Mouse (Mus musculus) monocyte, adult 5-6 weeks (primary cell): ENCODE results near the gene Surf1. TPM values are rescaled to one million over a fixed set of nuclear protein-coding genes. Genes with fewer than 3 reads are reported as not detected.
A peak's percentile ranks its signal among the peaks of the same experiment; 100 is the strongest.

Experiments
- ATAC-seq: fragments of 153-309, 156-312 bp; replicated peaks from 2 replicates; pipeline ENCODE4 v1.8.0; 2017; ENCODE audit warnings: mild to moderate bottlenecking; ENCODE audit not compliant: low TSS enrichment, insufficient number of reproducible peaks, severe bottlenecking, poor library complexity, low FRiP score
- total RNA-seq: library from RNA; stranded (forward); fragments of 200-1000, 200-491, 200-594 nt; gene quantifications from 3 replicates; pipeline ENCODE4 v1.2.3, GENCODE M21; 2017

The Surf1 gene
- total RNA-seq, 1 experiment from 2014 or later, result 60.1 TPM

GRCm38 (mm10) chr2:26932473-26933303, 16.4 kb upstream of the Surf1 start:
- ATAC-seq, result no peak

GRCm38 (mm10) chr2:26930390-26930789, 14.1 kb upstream of the Surf1 start:
- ATAC-seq, result peak; percentile 32; the same call in 1 of the 2 replicates

- no peak for ATAC-seq
Measured at GRCm38 (mm10) chr2:26927745-26928476, 11.6 kb upstream of the Surf1 start.

GRCm38 (mm10) chr2:26921784-26922183, 5.5 kb upstream of the Surf1 start:
- no peak for ATAC-seq

GRCm38 (mm10) chr2:26920190-26920855, 4.0 kb upstream of the Surf1 start:
- ATAC-seq, result no peak

GRCm38 (mm10) chr2:26919684-26920083, 3.4 kb upstream of the Surf1 start:
- ATAC-seq, result no peak

GRCm38 (mm10) chr2:26916738-26917137, 408 bp upstream of the Surf1 start:
- ATAC-seq, result peak; percentile 13; the same call in 1 of the 2 replicates

GRCm38 (mm10) chr2:26914148-26914941, 2.0 kb downstream of the Surf1 start:
- ATAC-seq, result no peak

GRCm38 (mm10) chr2:26913416-26914147, 2.7 kb downstream of the Surf1 start:
- no peak for ATAC-seq

GRCm38 (mm10) chr2:26912253-26912770, 4.0 kb downstream of the Surf1 start:
- no peak for ATAC-seq

- no peak for ATAC-seq
Measured at GRCm38 (mm10) chr2:26910994-26911765, 5.2 kb downstream of the Surf1 start.

GRCm38 (mm10) chr2:26910124-26910993, 6.0 kb downstream of the Surf1 start, which contains the start of the genes Med22 and Rpl7a:
Gene Med22, minus strand, starts transcription at chr2:26910677.
Gene Rpl7a, plus strand, starts transcription at chr2:26910764.
- ATAC-seq, result peak; percentile 80

- ATAC-seq, result no peak
Measured at GRCm38 (mm10) chr2:26909387-26909784, 6.9 kb downstream of the Surf1 start.

GRCm38 (mm10) chr2:26908710-26909386, 7.5 kb downstream of the Surf1 start:
- ATAC-seq, result no peak

- ATAC-seq, result no peak
Measured at GRCm38 (mm10) chr2:26907109-26907508, 9.2 kb downstream of the Surf1 start.

- ATAC-seq, result no peak
Measured at GRCm38 (mm10) chr2:26906431-26906830, 9.9 kb downstream of the Surf1 start.
